Mouse (Mus musculus) liver, embryonic 16.5 days (tissue): ENCODE results near the gene Nono. TPM values are rescaled to one million over a fixed set of nuclear protein-coding genes. Genes with fewer than 3 reads are reported as not detected.

Experiments used
- ATAC-seq: fragments of 200-750 bp; cut with Nextera tagmentation; 2 replicates; pipeline ENCODE4 v1.8.0; 2017; ENCODE audit warnings: low read depth, mild to moderate bottlenecking, moderate number of reproducible peaks, moderate library complexity
- H3K27ac ChIP-seq: fragments of 300-500 bp; sonication (generic); 2 replicates; pipeline ENCODE4 v1.5.1; 2014; ENCODE audit warnings: mild to moderate bottlenecking, low read length
- H3K27me3 ChIP-seq: fragments of 300-500 bp; sonication (generic); 2 replicates; pipeline ENCODE4 v1.6.1; 2014; ENCODE audit warnings: low read depth, low read length, mixed read lengths; ENCODE audit not compliant: control insufficient read depth, insufficient read depth
- H3K36me3 ChIP-seq: fragments of 300-500 bp; sonication (generic); 2 replicates; pipeline ENCODE4 v1.6.1; 2014; ENCODE audit warnings: mild to moderate bottlenecking; ENCODE audit not compliant: control insufficient read depth, insufficient read depth
- H3K4me1 ChIP-seq: fragments of 300-500 bp; sonication (generic); 2 replicates; pipeline ENCODE4 v1.6.1; 2014; ENCODE audit warnings: low read depth, low read length, mixed read lengths; ENCODE audit not compliant: control insufficient read depth
- H3K4me2 ChIP-seq: fragments of 300-500 bp; sonication (generic); 2 replicates; pipeline ENCODE4 v1.6.1; 2014; ENCODE audit warnings: low read depth, low read length, mixed read lengths
- H3K4me3 ChIP-seq: fragments of 300-500 bp; sonication (generic); 2 replicates; pipeline ENCODE4 v1.5.1; 2014; ENCODE audit warnings: low read depth, mild to moderate bottlenecking, low read length
- H3K9ac ChIP-seq: fragments of 300-500 bp; sonication (generic); 2 replicates; pipeline ENCODE4 v1.6.1; 2014; ENCODE audit warnings: low read depth, low read length
- H3K9me3 ChIP-seq: fragments of 300-500 bp; sonication (generic); replicated peaks from 2 replicates; pipeline ENCODE4 v1.6.1; 2016; ENCODE audit warnings: low read length; ENCODE audit not compliant: control insufficient read depth
- WGBS: fragments of 180-500 bp; shearing (Covaris S2); extraction: QIAGEN DNeasy Blood & Tissue Kit; methylation state at CpG from one replicate; pipeline ENCODE4 v1.1.7; 2014; ENCODE audit not compliant: insufficient replicate concordance; 5-methylcytosine and 5-hydroxymethylcytosine counted together
- polyA plus RNA-seq: library from polyadenylated mRNA; unstranded; fragments of >200 nt; fragmentation: Nextera tagmentation; extraction: Ambion mirVana; gene quantifications from 2 replicates; pipeline ENCODE4 v1.2.1, GENCODE M21; 2015

The Nono gene
- polyA plus RNA-seq, result 93.5 and 101 TPM in 2 replicates

GRCm38 (mm10) chrX:101429142-101429949 lies at the start of gene Nono:
Nono (plus strand) TSS chrX:101429318.
- no peaks in the 10 kb centered on the region for H3K9me3 ChIP-seq
- WGBS, result 22% methylated on average over 51 of the region's 51 CpGs

DNA sequence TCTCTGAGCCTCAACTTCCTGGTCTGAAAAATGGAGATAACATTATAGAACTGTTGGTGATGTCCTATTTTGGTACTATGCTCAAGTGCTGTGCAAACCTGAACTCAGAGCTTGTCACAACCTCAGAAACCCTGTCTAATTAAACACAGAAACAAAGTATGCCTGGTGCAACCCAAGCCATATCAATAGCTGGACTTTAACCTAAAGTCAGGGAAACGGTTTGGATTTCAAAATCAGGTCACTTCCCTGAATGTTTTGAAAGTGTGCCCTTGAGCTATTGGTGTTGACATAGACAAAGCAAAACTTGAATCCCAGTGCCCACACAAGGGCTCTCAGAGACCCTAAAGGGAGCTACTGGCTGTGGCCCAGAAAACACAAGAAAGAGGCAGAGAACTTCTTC lies 49.4 kb upstream of the Nono start:
- 0 out of 2 replicates have a peak, but pooled peaks have one; percentile 28 for ATAC-seq
- H3K4me3 ChIP-seq, result no peak overlapping the region; the same call in 1 of the 2 replicates
- peak overlapping the region; percentile 37 for H3K4me2 ChIP-seq
- H3K36me3 ChIP-seq, result no peaks in the 10 kb centered on the region
- no peak overlapping the region for H3K9ac ChIP-seq
- H3K4me1 ChIP-seq, result no peaks in the 10 kb centered on the region
- H3K27ac ChIP-seq, result no peak overlapping the region; the same call in none of the 2 replicates
- WGBS, result 34% methylated on average over 1 of the region's 1 CpGs
- H3K27me3 ChIP-seq, result peaks cover 26% of the 10 kb centered on the region
- H3K9me3 ChIP-seq, result no peaks in the 10 kb centered on the region

More at GRCm38 (mm10) chrX:101429142-101429949, at the start of gene Nono:
- Histone ChIP-seq H3K27me3 (no peaks in the 10 kb centered on the region), H3K4me1 (no peaks in the 10 kb centered on the region; the same call in 1 of the 2 replicates), H3K27ac (peak within 1 kb of the TSS; percentile 83), H3K9ac (peak within 1 kb of the TSS; percentile 80), H3K4me2 (peak within 1 kb of the TSS; percentile 57), H3K4me3 (peak within 1 kb of the TSS; percentile 77), H3K36me3 (no peaks in the 10 kb centered on the region)
- peak; percentile 91 for ATAC-seq

- Histone ChIP-seq H3K9ac (no peak overlapping the region), H3K27ac (no peak overlapping the region), H3K4me2 (no peak overlapping the region), H3K4me1 (no peaks in the 10 kb centered on the region), H3K4me3 (no peak overlapping the region), H3K9me3 (no peaks in the 10 kb centered on the region), H3K27me3 (peaks cover 30% of the 10 kb centered on the region), H3K36me3 (no peaks in the 10 kb centered on the region)
- WGBS, result 40% methylated on average over 18 of the region's 18 CpGs
- no peak for ATAC-seq
Measured at GRCm38 (mm10) chrX:101383455-101383854, 45.7 kb upstream of the Nono start.

DNA sequence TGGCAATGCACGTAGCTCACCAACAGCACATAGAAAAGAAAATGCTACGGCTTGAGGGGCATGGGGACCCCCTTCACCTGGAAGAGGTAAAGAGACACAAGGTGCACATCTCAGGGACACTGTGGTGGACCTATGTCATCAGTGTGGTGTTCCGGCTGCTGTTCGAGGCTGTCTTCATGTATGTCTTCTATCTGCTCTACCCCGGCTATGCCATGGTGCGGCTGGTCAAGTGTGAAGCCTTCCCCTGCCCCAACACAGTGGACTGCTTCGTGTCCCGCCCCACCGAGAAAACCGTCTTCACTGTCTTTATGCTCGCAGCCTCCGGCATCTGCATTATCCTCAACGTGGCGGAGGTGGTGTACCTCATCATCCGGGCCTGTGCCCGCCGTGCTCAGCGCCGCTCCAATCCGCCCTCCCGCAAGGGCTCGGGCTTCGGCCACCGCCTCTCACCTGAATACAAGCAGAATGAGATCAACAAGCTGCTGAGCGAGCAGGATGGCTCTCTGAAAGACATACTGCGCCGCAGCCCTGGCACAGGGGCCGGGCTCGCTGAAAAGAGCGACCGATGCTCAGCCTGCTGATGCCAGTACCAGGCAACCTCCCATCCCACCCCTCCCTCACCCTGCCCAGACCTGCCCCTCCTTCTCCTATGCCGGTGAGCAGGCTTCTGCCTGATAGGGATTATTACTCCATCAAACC lies 44.5 kb upstream of the Nono start:
- no peaks in the 10 kb centered on the region for H3K4me1 ChIP-seq
- H3K4me2 ChIP-seq, result no peak overlapping the region
- H3K9me3 ChIP-seq, result no peaks in the 10 kb centered on the region
- H3K4me3 ChIP-seq, result no peak overlapping the region
- WGBS, result 23% methylated on average over 31 of the region's 32 CpGs
- no peak overlapping the region for H3K27ac ChIP-seq
- peaks cover 30% of the 10 kb centered on the region for H3K27me3 ChIP-seq
- no peak for ATAC-seq
- H3K36me3 ChIP-seq, result no peaks in the 10 kb centered on the region
- no peak overlapping the region for H3K9ac ChIP-seq

GRCm38 (mm10) chrX:101386222-101386621 lies 42.9 kb upstream of the Nono start:
- H3K9ac ChIP-seq, result no peak overlapping the region
- peak; percentile 74 for ATAC-seq
- no peak overlapping the region for H3K4me2 ChIP-seq
- 50% methylated on average over 4 of the region's 4 CpGs for WGBS
- no peaks in the 10 kb centered on the region for H3K4me1 ChIP-seq
- no peaks in the 10 kb centered on the region for H3K9me3 ChIP-seq
- no peak overlapping the region for H3K4me3 ChIP-seq
- H3K27me3 ChIP-seq, result peaks cover 30% of the 10 kb centered on the region
- no peak overlapping the region for H3K27ac ChIP-seq
- no peaks in the 10 kb centered on the region for H3K36me3 ChIP-seq

DNA sequence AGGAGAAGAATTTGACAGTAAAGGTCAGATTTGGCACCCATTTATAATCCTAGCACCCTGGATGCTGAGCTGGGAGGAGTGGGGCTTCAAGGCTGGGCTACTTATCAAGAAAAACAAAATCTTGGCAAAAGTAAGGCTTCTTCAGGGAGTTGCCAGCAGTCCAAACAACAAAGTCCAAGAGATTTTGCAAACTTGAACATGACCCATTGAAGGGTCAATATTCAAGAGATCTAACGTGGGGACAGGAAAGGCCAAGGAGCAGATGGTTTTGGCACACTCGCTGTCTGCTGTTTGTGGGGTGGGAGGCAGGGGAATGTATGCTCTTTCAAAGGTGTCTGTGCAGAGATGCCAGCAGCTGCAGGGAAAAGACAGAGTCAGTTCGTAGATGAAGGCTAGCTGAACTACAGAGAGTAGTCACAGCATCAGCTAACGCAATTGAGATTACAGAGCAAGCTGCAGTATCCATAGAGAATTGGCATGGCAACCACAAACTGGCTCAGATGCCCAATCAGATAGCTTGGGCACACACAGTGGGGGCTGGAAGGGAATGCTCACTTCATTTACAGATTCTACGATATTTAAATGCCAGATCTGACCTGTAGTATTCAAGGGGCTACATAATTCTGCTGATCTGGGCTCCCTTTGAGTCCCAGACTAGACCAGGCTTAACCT lies 40.1 kb upstream of the Nono start:
- no peak for ATAC-seq
- Histone ChIP-seq H3K4me3 (no peak overlapping the region), H3K9ac (no peak overlapping the region), H3K9me3 (no peaks in the 10 kb centered on the region), H3K27ac (no peak overlapping the region), H3K4me1 (no peaks in the 10 kb centered on the region), H3K27me3 (peaks cover 14% of the 10 kb centered on the region), H3K36me3 (no peaks in the 10 kb centered on the region), H3K4me2 (no peak overlapping the region)
- WGBS, result 48% methylated on average over 5 of the region's 5 CpGs

GRCm38 (mm10) chrX:101394341-101394740 lies 34.8 kb upstream of the Nono start:
- WGBS, result 50% methylated on average over 2 of the region's 2 CpGs
- ATAC-seq, result no peak
- no peak overlapping the region for H3K4me2 ChIP-seq
- H3K4me1 ChIP-seq, result no peaks in the 10 kb centered on the region
- peaks cover 6% of the 10 kb centered on the region; the same call in 1 of the 2 replicates for H3K27me3 ChIP-seq
- H3K9me3 ChIP-seq, result no peaks in the 10 kb centered on the region
- H3K36me3 ChIP-seq, result no peaks in the 10 kb centered on the region
- H3K4me3 ChIP-seq, result no peak overlapping the region
- H3K27ac ChIP-seq, result no peak overlapping the region
- no peak overlapping the region for H3K9ac ChIP-seq

GRCm38 (mm10) chrX:101396459-101396858 lies 32.7 kb upstream of the Nono start:
- Histone ChIP-seq H3K4me1 (no peaks in the 10 kb centered on the region), H3K9me3 (no peaks in the 10 kb centered on the region), H3K9ac (no peak overlapping the region), H3K36me3 (no peaks in the 10 kb centered on the region), H3K27ac (no peak overlapping the region), H3K4me3 (no peak overlapping the region), H3K4me2 (no peak overlapping the region), H3K27me3 (peaks cover 6% of the 10 kb centered on the region; the same call in 1 of the 2 replicates)
- ATAC-seq, result no peak
- 39% methylated on average over 11 of the region's 11 CpGs for WGBS
